In the genomic region with DNA sequence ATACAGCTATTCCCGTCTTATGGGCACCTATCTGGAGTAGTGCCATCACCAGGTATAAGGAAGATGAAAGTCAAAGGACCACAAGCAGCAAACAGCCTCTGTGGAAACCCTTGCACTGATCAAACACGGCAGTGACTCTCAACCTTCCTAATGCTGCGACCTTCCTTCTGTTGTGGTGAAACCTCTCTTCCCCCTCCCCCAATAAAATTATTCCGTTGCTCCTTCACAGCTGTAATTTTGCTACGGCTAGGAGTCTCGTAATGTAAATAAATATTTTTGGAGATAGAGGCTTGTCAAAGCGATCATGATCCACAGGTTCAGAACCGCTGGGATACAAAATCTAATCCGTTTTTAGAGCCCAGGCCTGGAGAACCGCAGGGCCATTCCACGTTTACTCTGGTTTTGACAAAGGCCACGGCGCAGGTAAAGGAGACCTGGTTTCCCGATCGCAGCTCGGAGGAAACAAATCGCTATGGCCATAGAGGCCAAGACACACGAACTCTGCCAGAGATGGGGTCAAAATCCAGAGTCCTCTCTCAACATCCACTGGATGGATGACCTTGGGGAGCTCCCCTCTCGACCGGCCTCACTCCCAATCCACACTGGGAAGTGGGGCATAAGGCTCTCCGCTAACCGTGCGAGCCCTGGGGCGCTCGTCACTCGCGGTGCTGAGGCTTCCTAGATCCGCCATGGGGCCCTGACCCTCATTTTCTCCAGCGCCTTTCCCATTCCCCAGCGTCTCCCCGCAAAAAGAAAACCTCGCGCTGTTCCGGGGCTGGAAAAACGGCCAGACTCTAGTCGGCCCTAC, we compare ENCODE assay signal across 8 mouse cellular contexts. TPM values are rescaled to one million over a fixed set of nuclear protein-coding genes. Genes with fewer than 3 reads are reported as not detected.
DNase-seq lines count a peak whose midpoint lies in the region; ATAC-seq and TF ChIP-seq lines count a peak whose summit lies in the region.

No protein-coding gene starts in this region.

- peak; percentile 71 for ATAC-seq in forebrain, embryonic 12.5 days (ENCODE audit: low FRiP score)
- peak; percentile 64 for ATAC-seq in kidney, postnatal 0 days (replicated peaks; ENCODE audit: low FRiP score, low read depth)
- ATAC-seq in midbrain, embryonic 14.5 days (ENCODE audit: low FRiP score, low TSS enrichment), result peak; percentile 68

- 1% methylated on average over 36 of the region's 36 CpGs for WGBS in heart, embryonic 10.5 days
- WGBS in forebrain, embryonic 12.5 days, result 3% methylated on average over 36 of the region's 36 CpGs
- 2% methylated on average over 36 of the region's 36 CpGs for WGBS in kidney, postnatal 0 days
- WGBS in midbrain, embryonic 14.5 days, result 3% methylated on average over 36 of the region's 36 CpGs

- TF ChIP-seq CTCF in kidney, postnatal 0 days (IDR thresholded peaks at IDR 0.05; ENCODE audit: low read depth), result no peak

- H3K4me2 ChIP-seq in forebrain, embryonic 12.5 days, result peak overlapping the region; percentile 87
- peak overlapping the region; percentile 80 for H3K4me2 ChIP-seq in kidney, postnatal 0 days (ENCODE audit: low read length)
- H3K4me2 ChIP-seq in midbrain, embryonic 14.5 days (ENCODE audit: low read length), result peak overlapping the region; percentile 83

- no peaks in the 10 kb centered on the region for H3K27me3 ChIP-seq in heart, embryonic 10.5 days (ENCODE audit: insufficient read depth, poor library complexity, severe bottlenecking)
- H3K27me3 ChIP-seq in forebrain, embryonic 12.5 days, result no peaks in the 10 kb centered on the region
- no peaks in the 10 kb centered on the region for H3K27me3 ChIP-seq in kidney, postnatal 0 days (ENCODE audit: insufficient read depth, low read length)
- no peaks in the 10 kb centered on the region for H3K27me3 ChIP-seq in midbrain, embryonic 14.5 days (ENCODE audit: control insufficient read depth, insufficient read depth, low read length)

- peaks cover 52% of the 10 kb centered on the region for H3K36me3 ChIP-seq in heart, embryonic 10.5 days
- H3K36me3 ChIP-seq in forebrain, embryonic 12.5 days (replicated peaks), result peaks cover 35% of the 10 kb centered on the region
- peaks cover 27% of the 10 kb centered on the region for H3K36me3 ChIP-seq in kidney, postnatal 0 days (ENCODE audit: insufficient read depth, low read length)
- H3K36me3 ChIP-seq in midbrain, embryonic 14.5 days (ENCODE audit: control insufficient read depth, insufficient read depth, low read length), result peaks cover 28% of the 10 kb centered on the region

- H3K9me3 ChIP-seq in heart, embryonic 10.5 days, result no peaks in the 10 kb centered on the region
- no peaks in the 10 kb centered on the region for H3K9me3 ChIP-seq in forebrain, embryonic 12.5 days
- H3K9me3 ChIP-seq in kidney, postnatal 0 days (replicated peaks; ENCODE audit: low read length), result no peaks in the 10 kb centered on the region
- no peaks in the 10 kb centered on the region for H3K9me3 ChIP-seq in midbrain, embryonic 14.5 days (ENCODE audit: control insufficient read depth, low read length)

- H3K4me1 ChIP-seq in heart, embryonic 10.5 days, result peaks cover 21% of the 10 kb centered on the region; the same call in 1 of the 2 replicates
- peaks cover 16% of the 10 kb centered on the region for H3K4me1 ChIP-seq in forebrain, embryonic 12.5 days
- peaks cover 10% of the 10 kb centered on the region for H3K4me1 ChIP-seq in kidney, postnatal 0 days (replicated peaks; ENCODE audit: insufficient read depth, low read length)
- H3K4me1 ChIP-seq in midbrain, embryonic 14.5 days (ENCODE audit: control insufficient read depth, insufficient read depth, low read length), result peaks cover 11% of the 10 kb centered on the region

- DNase-seq in heart, embryonic 10.5 days (ENCODE audit: low spot score), result no peak
- no peak for DNase-seq in heart, adult 9 months (ENCODE audit: low spot score in 2 of 2)
- DNase-seq in 416B (ENCODE audit: low read depth), result peak; percentile 38
- DNase-seq in MN1 (ENCODE audit: low spot score), result peak; percentile 12
- DNase-seq in kidney, postnatal 0 days (ENCODE audit: low spot score), result peak; percentile 40
- DNase-seq in midbrain, embryonic 14.5 days, result peak; percentile 8
- no peak for DNase-seq in thymus, postnatal 4 days

- peak overlapping the region; percentile 96 for H3K4me3 ChIP-seq in heart, embryonic 10.5 days
- H3K4me3 ChIP-seq in forebrain, embryonic 12.5 days (replicated peaks), result peak overlapping the region; percentile 96
- H3K4me3 ChIP-seq in kidney, postnatal 0 days (replicated peaks; ENCODE audit: low read depth, low read length), result peak overlapping the region; percentile 97
- H3K4me3 ChIP-seq in midbrain, embryonic 14.5 days (replicated peaks; ENCODE audit: low read depth, low read length), result peak overlapping the region; percentile 93

- peak overlapping the region; percentile 96 for H3K9ac ChIP-seq in forebrain, embryonic 12.5 days
- peak overlapping the region; percentile 97 for H3K9ac ChIP-seq in kidney, postnatal 0 days (ENCODE audit: low read depth, low read length)
- peak overlapping the region; percentile 96 for H3K9ac ChIP-seq in midbrain, embryonic 14.5 days (replicated peaks; ENCODE audit: low read length)

- peak overlapping the region; percentile 97 for H3K27ac ChIP-seq in heart, embryonic 10.5 days
- peak overlapping the region; percentile 76 for H3K27ac ChIP-seq in forebrain, embryonic 12.5 days
- H3K27ac ChIP-seq in kidney, postnatal 0 days, result peak overlapping the region; percentile 95
- peak overlapping the region; percentile 85 for H3K27ac ChIP-seq in midbrain, embryonic 14.5 days (replicated peaks; ENCODE audit: low read depth, low read length)

RNA-seq across cellular contexts. Expression of a gene that starts 0.5 kb away (rescaled TPM):
- polyA plus RNA-seq in heart, embryonic 10.5 days (2016; fragmentation: Nextera tagmentation; extraction: Ambion mirVana), result 1,489 and 2,027 TPM in 2 replicates
- polyA plus RNA-seq in forebrain, embryonic 12.5 days (2016; fragmentation: Nextera tagmentation; extraction: Ambion mirVana), result 1,294 and 1,345 TPM in 2 replicates
- 2,320 and 2,713 TPM in 2 replicates for polyA plus RNA-seq in kidney, postnatal 0 days (2015; fragmentation: Nextera tagmentation; extraction: Ambion mirVana)
- polyA plus RNA-seq in midbrain, embryonic 14.5 days (2014; fragmentation: Nextera tagmentation; extraction: Ambion mirVana), result 1,314 and 1,712 TPM in 2 replicates

RNA-seq across cellular contexts. Expression of a gene that starts 0.6 kb away (rescaled TPM):
- 9.1 and 10.2 TPM in 2 replicates for polyA plus RNA-seq in heart, embryonic 10.5 days (2016; fragmentation: Nextera tagmentation; extraction: Ambion mirVana)
- polyA plus RNA-seq in forebrain, embryonic 12.5 days (2016; fragmentation: Nextera tagmentation; extraction: Ambion mirVana), result 12.6 and 13.4 TPM in 2 replicates
- 7.3 TPM in 2 replicates for polyA plus RNA-seq in kidney, postnatal 0 days (2015; fragmentation: Nextera tagmentation; extraction: Ambion mirVana)
- polyA plus RNA-seq in midbrain, embryonic 14.5 days (2014; fragmentation: Nextera tagmentation; extraction: Ambion mirVana), result 7.2 and 7.3 TPM in 2 replicates

RNA-seq across cellular contexts. Expression of a gene that starts 22.4 kb away (rescaled TPM):
- 3.9 and 7.3 TPM in 2 replicates for polyA plus RNA-seq in heart, embryonic 10.5 days (2016; fragmentation: Nextera tagmentation; extraction: Ambion mirVana)
- polyA plus RNA-seq in forebrain, embryonic 12.5 days (2016; fragmentation: Nextera tagmentation; extraction: Ambion mirVana), result 10.7 and 11.4 TPM in 2 replicates
- polyA plus RNA-seq in kidney, postnatal 0 days (2015; fragmentation: Nextera tagmentation; extraction: Ambion mirVana), result 3.5 and 4.3 TPM in 2 replicates
- polyA plus RNA-seq in midbrain, embryonic 14.5 days (2014; fragmentation: Nextera tagmentation; extraction: Ambion mirVana), result 8.8 and 10.5 TPM in 2 replicates

RNA-seq across cellular contexts. Expression of a gene that starts 39.2 kb away (rescaled TPM):
- polyA plus RNA-seq in heart, embryonic 10.5 days (2016; fragmentation: Nextera tagmentation; extraction: Ambion mirVana), result 14.4 and 21.5 TPM in 2 replicates
- polyA plus RNA-seq in forebrain, embryonic 12.5 days (2016; fragmentation: Nextera tagmentation; extraction: Ambion mirVana), result 32.6 and 33.4 TPM in 2 replicates
- polyA plus RNA-seq in kidney, postnatal 0 days (2015; fragmentation: Nextera tagmentation; extraction: Ambion mirVana), result 19.2 and 20.3 TPM in 2 replicates
- polyA plus RNA-seq in midbrain, embryonic 14.5 days (2014; fragmentation: Nextera tagmentation; extraction: Ambion mirVana), result 32.2 and 33.6 TPM in 2 replicates

RNA-seq across cellular contexts. Expression of a gene that starts 48.2 kb away (rescaled TPM):
- polyA plus RNA-seq in heart, embryonic 10.5 days (2016; fragmentation: Nextera tagmentation; extraction: Ambion mirVana), result 3.8 and 5.5 TPM in 2 replicates
- 1.1 and 1.8 TPM in 2 replicates for polyA plus RNA-seq in forebrain, embryonic 12.5 days (2016; fragmentation: Nextera tagmentation; extraction: Ambion mirVana)
- 5.4 and 5.9 TPM in 2 replicates for polyA plus RNA-seq in kidney, postnatal 0 days (2015; fragmentation: Nextera tagmentation; extraction: Ambion mirVana)
- polyA plus RNA-seq in midbrain, embryonic 14.5 days (2014; fragmentation: Nextera tagmentation; extraction: Ambion mirVana), result 0.45 and 0.49 TPM in 2 replicates

Comparison
In these comparisons a context has a peak if more than half of its experiments do, and no peak if none do; other contexts are left out.
1. DNase-seq: peak in 416B (single experiment), MN1 (single experiment), kidney, postnatal 0 days (single experiment) and midbrain, embryonic 14.5 days (single experiment); none in heart, embryonic 10.5 days (single experiment), heart, adult 9 months (0 of 2) and thymus, postnatal 4 days (single experiment).
2. Peak in every context shown above with its lines, with median percentiles within 50 percentile points of each other: H3K27ac ChIP-seq, H3K4me3 ChIP-seq, ATAC-seq, H3K4me2 ChIP-seq and H3K9ac ChIP-seq.